Mouse (Mus musculus) c-Kit-positive CD71-negative TER-119-negative erythroid progenitor cells, embryonic 14.5 days (primary cell): ENCODE measurements around the gene Spryd3.
"Not testable (repeated sequence)": the region's sequence is repeated elsewhere in the genome, so short reads cannot be mapped to it uniquely, and the experiment has no call there.

Experiments used
- DNase-seq: peaks from one replicate; pipeline ENCODE4 v3.0.0-alpha.2; 2013; ENCODE audit warnings: low read depth

The Spryd3 gene

GRCm38 (mm10) chr15:102099260-102099659 is 36.8 kb downstream of the Spryd3 start:
- no peak for DNase-seq

GRCm38 (mm10) chr15:102097991-102098555 is 38.0 kb downstream of the Spryd3 start:
- no peak for DNase-seq

DNA sequence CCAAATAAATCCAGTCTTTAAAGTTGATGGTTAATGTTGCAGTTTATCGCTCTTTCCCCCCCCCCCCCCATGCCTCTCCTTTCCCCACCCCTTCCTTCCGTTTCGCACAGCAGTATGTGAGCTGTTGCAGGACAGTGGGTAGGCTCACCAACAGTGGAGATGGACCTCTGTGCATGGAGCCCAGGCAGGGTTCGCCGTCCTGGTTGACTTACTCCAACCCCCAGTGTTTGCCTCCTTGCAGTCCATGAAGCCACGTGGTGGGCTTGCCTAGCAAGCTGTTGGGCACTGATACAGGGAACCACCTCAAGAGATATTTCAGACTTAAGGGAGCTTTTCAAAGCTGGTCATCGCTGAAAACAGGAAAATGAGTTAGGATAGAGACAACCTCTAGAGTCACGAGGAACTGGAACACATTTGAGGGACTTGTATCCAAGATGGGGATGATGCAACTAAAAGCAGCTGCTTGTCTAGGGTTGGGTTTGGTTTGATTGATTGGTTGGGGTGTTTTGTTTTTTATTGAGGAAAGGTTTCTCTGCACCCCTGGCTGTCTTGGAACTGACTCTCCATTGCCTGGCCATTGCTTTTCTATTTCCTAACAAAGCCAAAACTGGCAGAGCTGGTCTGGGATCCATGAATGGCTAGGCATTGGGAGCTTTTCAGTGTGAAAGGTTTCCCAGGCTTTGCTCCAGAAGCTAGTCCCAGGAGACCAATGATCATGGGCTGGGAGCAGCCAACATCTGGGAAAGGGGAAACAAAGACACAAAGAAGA is 38.7 kb downstream of the Spryd3 start:
- DNase-seq: no peak

GRCm38 (mm10) chr15:102094988-102095387 is 41.0 kb downstream of the Spryd3 start:
- no peak for DNase-seq

- DNase-seq: no peak
These were observed 41.9 kb downstream of the Spryd3 start for GRCm38 (mm10) chr15:102094157-102094556.

- no peak for DNase-seq
These were observed 43.8 kb downstream of the Spryd3 start for GRCm38 (mm10) chr15:102092222-102092621.

GRCm38 (mm10) chr15:102091688-102092087 is 44.3 kb downstream of the Spryd3 start:
- no peak for DNase-seq

DNA sequence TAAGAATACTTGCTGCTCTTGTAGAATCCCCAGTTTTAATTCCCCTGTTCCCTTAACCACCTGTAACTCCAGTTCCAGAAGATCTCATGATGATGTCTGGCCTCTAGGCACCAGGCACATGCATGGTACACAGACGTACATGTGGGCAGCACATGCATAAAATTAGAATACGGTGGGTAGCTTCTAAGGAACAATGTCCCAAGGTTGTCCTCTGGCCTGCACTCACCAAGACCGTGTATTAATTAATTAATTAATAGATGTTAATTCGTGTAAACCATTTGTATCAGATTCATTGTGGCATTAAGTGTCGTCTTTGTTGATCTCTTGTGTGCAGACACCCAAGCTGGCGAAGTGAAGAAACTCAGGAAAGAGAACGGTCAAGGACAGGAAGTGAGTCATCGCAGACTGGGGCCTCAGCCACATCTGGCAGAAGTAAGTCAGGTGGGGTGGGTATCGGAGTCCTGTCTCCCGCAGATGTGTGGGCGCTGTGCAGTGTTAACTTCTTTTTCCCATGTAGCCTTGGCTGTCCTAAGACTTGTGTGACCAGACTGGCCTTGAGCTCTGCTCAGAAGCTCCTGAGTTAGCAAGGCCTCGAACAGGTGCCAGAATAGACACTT is 44.9 kb downstream of the Spryd3 start:
- no peak for DNase-seq

GRCm38 (mm10) chr15:102089914-102090585 is 46.0 kb downstream of the Spryd3 start:
- DNase-seq: no peak

DNA sequence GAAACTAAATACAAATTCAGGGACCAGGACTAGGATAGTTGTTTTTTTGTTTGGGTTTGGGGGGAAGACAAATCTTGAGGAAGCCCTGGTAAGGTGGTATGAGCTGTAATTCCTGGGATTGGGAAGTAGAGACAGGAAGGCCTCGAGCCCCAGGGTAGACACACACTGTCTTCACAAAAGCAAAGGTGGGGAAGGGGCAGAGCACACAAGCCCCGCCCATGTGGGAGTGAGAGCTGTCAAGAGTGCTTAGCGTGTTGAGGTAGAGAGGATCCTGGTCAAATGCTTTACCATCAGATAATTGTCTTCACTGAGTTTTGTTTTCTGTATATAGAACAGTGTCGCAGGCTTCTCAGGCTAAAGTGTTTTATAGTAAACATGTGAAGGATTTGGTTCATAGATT is 53.0 kb downstream of the Spryd3 start:
- DNase-seq: no peak

- DNase-seq: no peak
These were observed 53.9 kb downstream of the Spryd3 start for GRCm38 (mm10) chr15:102082148-102082547.

DNA sequence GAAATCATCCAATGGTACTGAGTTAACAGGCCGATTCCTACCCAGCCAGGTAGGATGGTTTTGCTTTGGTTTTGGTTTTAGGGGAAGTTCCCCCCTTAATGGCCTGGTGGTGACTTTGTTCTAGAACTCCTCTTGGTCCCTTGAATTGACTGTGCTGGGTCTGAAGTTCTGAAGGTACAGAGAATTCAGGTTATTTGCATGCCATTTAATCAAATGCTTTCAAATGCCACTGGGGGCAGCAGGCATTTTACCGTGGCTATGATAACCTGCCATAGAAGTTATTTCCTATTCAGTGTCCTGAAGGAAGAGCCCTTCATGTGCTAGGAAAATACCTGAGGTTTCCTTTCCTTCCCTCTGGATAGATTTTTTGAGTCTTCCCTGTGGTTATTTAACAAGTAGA is 55.6 kb downstream of the Spryd3 start:
- no peak for DNase-seq

GRCm38 (mm10) chr15:102079924-102080323 is 56.1 kb downstream of the Spryd3 start:
- DNase-seq: not testable (repeated sequence)

DNA sequence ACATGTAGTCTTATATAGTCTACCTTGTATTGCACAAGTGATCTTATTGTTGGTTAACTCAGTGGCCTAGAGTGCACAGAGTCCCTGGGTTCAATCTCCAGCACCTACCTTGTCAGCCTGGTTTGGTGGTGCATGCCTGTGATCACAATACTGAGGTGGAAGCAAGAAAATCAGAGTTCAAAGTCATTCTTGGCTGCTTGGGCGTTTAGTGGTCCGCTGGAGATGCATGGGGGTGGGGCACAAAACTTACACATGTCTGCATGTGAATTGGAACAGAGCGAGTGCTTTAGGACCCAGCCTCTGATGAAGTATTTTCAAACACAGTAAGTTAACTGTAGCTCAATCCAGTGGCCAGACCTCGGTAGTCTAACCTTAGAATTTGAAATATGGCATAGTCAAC is 56.8 kb downstream of the Spryd3 start:
- no peak for DNase-seq

- no peak for DNase-seq
These were observed 58.8 kb downstream of the Spryd3 start for GRCm38 (mm10) chr15:102077111-102077677.

GRCm38 (mm10) chr15:102074876-102075585 is 61.0 kb downstream of the Spryd3 start:
- DNase-seq: no peak

- DNase-seq: peak; percentile 28
These were observed 61.8 kb downstream of the Spryd3 start for GRCm38 (mm10) chr15:102074070-102074731.

GRCm38 (mm10) chr15:102073559-102074069 is 62.4 kb downstream of the Spryd3 start, which contains the start of gene Eif4b:
Gene Eif4b, plus strand, starts transcription at chr15:102073773.
- peak; percentile 99 for DNase-seq

- no peak for DNase-seq
These were observed 63.0 kb downstream of the Spryd3 start for GRCm38 (mm10) chr15:102072963-102073558.
